Mouse (Mus musculus): ENCODE measurements around the gene Lzic.

DNA sequence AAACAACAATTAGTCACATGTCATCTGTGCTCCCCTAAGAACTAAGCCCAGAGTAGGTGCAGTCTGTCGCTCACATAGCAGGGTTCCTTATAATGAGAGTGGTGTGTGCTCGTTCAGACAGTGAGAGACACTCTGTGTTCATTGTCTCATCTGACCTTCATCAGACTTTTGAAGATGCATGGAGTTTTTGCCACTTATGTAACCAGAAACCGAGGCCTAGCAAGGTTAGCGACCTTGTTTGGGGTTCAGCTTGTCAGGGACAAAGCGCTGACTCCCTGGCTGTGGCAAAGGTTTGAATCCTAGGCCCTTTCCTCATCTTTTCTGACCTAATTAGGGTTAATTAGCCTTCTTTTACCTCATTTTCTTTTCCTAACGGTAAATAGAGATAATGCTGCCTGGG, 38.9 kb downstream of the Lzic start:
- TF ChIP-seq POLR2A (IDR thresholded peaks at IDR 0.05; ENCODE audit: low read depth, low read length) (no peak), CTCF (IDR thresholded peaks at IDR 0.05; ENCODE audit: extremely low read depth, insufficient read length, insufficient replicate concordance, low read depth, low read length) (no peak)

All from small intestine, adult 2 months (tissue).